Mouse (Mus musculus) left cerebral cortex, postnatal 25 days (tissue): ENCODE measurements around the gene Syce2. TPM values are rescaled to one million over a fixed set of nuclear protein-coding genes. Genes with fewer than 3 reads are reported as not detected.
"Not testable (repeated sequence)": the region's sequence is repeated elsewhere in the genome, so short reads cannot be mapped to it uniquely, and the experiment has no call there.

Source experiments
- DNase-seq, 2 experiments: peaks; one replicate each; pipeline ENCODE4 v3.0.0; 2022; ENCODE audit warnings: low spot score in 2 of 2, mixed read lengths in 1 of 2
- intact Hi-C: fragments of 180-260 bp; cut with DNase I; formaldehyde crosslinking; loops from one replicate; pipeline ENCODE4 v1.15.1; 2025
- total RNA-seq, 2 experiments: library from RNA; stranded (reverse); gene quantifications; 2 replicates each; pipeline ENCODE4 v1.2.3; 2021

The Syce2 gene
- total RNA-seq: 1 to 10 TPM; 6.4 to 6.5 TPM

DNA sequence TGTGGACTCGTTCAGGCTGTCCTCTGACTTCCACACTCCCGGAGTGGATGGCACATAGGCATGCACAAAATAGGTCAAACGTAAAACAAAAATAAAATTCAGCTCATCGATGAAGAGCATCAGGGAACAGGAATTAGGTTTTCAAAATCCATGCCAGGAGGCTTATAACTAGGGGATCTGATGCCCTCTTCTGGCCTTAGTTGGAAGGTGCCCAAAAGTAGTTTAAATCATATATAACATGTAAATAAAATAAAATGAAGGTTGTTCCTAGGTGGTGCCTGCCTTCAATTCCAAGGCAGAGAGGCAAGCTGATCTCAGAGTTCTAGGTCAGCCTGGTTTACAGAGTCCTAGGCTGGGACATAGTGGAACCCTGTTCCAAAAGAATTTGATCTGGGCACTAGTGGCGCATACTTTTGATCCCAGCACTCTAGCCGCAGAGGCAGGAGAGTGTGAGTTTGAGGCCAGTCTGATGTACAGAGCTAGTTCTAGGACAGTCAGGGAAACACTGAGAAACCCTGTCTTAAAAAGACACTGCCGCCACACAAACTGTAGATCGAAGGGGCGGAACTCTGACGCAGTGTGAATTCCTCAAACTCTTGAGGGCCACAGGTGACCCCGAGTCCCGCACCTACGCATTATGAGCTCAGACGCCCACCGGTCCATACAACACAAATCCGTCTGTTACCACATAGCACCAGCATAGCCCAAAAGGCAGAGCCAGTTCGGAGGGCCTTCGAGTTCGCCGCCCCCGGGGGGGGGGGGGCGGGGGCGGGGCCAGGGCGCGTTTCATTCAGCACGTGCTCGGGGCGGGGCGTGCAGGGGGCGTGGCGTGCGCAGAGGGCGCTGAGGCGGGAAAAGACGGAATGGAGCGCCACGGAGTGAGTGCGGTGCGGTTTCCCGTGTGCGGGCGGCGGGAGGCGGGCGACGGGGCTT lies at the start of gene Syce2:
Gene Syce2, plus strand, starts transcription at position 736 of the 933 bp plus-strand sequence.
- DNase-seq: peak; percentile 26 to 38
- intact Hi-C loops: no loop called here

DNA sequence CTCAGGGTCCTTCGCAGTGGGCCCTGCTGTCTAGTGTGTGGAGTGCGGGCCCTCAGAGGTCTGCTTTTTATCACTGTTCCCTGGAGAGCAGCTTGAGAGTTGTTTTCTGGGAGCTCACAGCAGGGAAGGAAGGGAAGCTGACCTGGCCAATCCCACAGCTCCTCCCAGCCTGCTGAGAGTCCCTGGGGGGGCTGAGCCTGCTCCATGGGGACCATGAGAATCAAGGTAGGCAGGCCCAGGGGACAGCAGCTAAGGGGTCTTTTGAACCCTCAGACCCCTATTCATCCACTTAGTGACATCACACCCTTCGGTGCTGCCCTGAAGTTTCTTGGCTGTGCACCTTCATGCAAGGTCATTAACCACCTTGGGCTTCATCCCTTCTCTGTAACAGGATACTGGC lies 49.2 kb upstream of the Syce2 start, which contains the start of gene Dand5:
Gene Dand5, minus strand, starts transcription at position 101 of the 400 bp plus-strand sequence.
- DNase-seq: no peak
- intact Hi-C loops: no loop called here

DNA sequence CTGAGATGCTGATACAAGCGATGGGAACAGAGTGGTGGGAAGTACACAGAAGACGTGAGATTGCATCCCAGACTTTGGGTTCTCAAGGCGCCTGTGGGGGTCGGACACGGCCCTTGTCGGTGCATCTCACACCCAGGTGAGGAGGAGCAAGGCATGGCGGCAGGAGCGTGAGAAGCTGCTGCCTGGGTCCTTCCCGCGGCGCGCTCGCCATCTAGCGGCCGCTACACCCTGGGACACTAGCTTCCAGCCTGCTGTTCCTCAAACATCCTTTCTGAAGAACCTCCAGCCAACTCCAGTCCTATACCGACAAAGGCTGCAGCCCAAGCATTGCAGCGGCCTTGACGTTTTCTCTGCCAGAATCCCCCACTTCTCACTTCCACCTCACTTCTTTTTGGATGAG lies 48.3 kb upstream of the Syce2 start:
- peak; percentile 62 to 79 for DNase-seq
- intact Hi-C loops: no loop called here

DNA sequence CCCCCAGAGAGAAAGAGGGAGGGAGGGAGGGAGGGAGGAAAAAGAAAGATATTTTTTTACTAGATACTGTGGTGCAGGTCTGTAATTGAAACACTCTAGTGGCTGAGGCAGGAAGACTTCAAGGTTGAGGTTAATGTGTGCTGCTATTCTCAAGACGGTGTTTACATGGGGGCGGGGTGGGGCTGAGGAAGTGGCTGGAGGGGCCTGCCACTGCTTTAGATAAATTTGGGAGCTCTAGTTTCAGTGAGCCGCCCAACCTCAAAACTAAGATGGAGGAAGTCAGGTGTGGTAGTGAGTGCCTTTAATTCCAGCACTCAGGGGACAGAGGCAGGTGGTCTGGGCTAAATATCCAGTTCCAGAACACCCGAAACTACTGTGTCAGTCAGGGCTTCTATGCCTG lies 46.3 kb upstream of the Syce2 start:
- intact Hi-C loops: no loop called here
- no peak for DNase-seq

DNA sequence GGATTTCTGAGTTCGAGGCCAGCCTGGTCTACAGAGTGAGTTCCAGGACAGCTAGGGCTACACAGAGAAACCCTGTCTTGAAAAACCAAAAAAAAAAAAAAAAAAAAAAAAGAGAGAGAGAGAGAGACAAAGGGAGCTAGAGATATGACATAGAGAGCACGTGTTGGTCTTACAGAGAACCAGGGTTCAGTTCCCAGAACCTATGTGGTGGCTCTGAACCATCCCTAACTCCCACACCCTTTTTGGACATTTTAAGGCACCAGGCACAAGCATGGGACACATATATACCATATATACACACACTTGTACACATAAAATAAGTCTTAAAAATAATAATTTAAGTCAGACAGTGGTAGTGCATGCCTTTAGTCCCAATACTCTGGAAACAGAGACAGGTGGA lies 45.4 kb upstream of the Syce2 start:
- DNase-seq, intact Hi-C loops: not testable (repeated sequence)

DNA sequence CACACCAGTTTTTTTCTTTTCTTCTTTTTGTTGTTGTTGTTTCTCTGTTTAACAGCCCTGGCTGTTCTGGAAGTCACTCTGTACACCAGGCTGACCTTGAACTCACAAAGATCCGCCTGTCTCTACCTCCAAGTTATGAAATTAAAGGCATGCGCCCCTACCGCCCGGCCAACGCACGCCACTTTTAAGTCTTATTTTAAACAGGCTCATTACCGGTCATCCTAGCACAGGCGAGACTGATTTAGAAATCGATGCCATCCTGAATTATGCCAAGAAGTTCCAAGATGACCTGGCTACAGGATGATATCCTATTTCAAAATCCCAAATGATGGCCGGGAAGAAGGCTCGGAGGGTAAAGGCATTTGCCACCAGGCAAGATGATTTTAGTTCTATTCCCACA lies 40.4 kb upstream of the Syce2 start, which contains the start of gene Gadd45gip1:
Gene Gadd45gip1, plus strand, starts transcription at position 33 of the 400 bp plus-strand sequence.
- DNase-seq: no peak
- intact Hi-C loops: no loop called here

DNA sequence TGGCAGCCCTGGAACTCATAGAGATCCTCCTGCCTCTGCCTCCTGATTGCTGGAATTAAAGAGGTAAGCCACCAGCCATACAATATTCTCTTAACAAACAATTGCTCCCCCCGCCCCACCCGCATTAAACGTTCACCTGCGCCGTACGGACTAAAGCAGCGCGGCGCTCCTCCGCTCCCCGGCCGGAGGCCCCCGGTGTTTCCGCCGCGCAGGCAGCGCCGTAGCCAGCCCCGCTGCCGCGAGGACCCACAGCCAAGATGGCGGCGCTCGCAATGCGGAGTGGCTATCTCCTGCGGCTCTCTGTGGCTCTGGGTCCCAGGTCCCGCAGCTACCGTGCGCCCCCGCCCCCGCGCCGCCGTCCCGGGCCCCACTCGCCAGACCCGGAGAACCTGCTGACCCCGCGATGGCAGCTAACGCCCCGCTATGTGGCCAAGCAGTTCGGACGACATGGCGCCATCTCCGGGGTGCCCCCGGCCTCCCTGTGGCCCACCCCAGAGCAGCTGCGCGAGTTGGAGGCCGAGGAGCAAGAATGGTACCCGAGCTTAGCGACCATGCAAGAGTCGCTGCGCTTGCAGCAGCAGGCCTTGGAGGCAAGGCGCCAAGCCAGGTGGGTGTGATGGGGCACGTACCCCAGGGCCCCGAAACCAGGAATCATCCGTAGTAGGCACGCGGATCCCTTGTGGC lies 39.7 kb upstream of the Syce2 start:
- DNase-seq: peak; percentile 80 to 83
- intact Hi-C loops: no loop called here

DNA sequence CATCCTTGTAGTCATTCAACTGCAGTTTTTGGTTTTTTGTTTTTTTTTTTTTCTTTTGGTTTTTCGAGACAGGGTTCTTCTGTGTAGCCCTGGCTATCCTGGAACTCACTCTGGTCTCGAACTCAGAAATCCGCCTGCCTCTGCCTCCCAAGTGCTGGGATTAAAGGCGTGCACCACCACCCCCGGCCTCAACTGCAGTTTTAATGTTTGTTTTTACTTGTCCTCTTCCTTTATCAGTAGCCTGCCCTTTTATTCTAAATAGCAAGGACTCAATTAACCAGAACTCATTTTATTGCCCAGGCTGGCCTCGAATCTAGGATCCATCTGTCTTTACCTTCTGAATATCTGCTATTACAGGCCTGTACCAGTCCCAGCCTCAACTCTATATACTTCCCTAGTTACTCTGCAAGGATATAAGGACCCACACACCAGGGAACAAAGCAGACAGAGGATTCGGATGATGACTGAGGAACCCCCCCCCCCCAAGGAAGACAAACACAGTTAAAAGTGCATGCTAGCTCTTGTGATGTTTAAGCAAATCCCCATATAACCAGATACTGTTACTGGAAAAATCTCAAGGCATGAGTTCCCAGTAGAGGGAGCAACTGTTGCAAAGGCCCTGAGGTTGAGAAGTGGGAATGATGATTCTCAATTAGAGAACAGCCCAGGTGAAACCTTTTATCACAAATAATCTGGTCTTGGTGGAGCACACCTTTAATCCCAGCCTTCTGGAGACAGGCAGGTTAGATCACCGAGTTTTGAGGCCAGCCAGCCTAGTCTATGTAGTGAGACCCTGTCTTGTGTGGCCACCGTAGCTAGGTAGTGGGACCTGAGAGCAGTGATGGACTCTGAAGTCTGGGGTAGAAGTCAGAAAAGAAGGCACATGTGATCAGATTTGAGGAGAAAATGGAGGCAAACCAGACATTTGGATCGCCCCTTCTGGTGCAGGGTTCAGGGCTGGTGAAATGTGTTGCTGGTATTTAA lies 38.9 kb upstream of the Syce2 start:
- DNase-seq: no peak
- intact Hi-C loops: no loop called here

DNA sequence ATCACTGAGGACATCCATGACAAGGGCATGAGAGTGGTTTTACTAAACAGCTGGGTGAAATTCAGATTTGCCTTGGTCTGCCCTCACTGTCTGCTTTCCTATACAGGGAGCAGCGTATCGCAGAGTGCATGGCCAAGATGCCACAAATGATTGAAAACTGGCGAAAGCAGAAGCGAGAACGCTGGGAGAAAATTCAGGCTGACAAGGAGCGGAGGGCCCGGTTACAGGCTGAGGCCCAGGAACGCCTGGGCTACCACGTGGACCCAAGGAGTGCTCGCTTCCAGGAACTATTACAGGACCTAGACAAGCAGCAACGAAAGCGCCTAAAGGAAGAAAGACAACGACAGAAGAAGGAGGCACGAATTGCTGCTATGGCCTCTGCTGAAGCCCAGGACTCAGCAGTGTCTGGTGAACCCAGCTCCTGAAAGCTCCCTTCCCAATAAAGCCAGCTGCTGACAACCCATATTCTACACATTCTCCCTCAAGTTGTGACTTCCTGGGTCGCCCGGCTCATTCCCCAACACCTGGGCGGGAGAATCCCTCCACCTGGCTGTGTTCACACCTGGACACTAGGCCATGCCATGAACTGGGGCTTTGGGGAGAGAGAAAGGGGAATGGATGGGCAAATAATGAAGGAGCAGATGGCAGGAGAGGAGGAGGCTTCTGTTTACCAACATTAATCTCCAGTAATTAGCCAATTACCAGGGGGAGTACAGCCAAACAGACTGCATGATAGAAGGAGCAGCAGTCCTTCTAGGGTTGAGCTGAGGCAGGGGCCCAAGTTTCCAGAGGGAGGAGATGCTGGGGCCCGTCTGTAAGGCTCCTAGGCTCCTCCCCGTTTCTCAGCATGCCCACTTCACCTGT lies 37.7 kb upstream of the Syce2 start:
- no peak for DNase-seq
- intact Hi-C loops: no loop called here

DNA sequence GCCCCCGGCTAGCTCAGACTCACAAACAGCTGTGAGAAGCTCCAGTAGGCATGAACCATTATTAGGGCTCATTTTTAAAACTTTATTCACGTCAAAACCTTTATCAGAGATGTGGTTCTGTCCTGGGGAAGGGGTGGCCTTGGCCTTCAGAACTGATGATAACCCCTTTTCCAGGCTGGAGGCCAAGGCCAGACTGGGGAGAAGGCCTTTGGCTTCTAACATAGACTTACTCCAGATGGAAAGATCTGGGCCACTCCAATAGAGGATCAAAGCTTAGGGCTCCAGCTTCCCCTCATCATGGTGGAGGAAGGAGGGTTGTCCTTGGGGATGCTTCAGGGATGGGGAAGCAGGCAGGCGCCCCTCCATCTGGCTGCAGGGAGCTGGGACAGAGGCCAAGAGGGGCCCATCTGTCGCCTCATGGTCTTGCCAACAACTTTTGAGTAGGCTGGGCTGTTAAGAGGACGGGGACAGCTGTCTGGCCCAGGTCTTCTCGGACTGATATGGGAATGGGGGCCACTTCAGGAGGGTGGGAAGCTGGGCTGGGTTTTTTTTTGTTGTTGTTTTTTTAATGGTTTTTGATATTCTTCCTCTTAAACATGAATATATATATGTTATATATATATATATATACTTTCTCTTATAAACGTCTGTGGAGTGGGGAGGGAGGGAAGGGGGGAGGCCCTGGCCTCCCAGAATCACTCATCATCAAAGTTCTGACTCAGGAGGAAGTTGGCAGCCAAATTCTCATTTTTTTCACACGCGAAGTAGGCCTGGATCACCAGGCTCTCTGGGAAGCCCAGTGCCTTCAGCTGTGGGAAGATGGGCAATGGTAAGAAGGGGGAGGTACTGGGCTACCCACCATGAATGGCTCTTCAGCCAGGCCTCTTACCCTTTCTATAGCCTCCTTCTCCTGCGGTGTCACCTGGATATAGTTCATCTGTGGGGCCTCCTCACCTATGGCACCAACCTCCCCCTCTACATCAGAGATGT lies 36.8 kb upstream of the Syce2 start:
- intact Hi-C loops: no loop called here
- DNase-seq: peak in 1 of 2 experiments; percentile 92

DNA sequence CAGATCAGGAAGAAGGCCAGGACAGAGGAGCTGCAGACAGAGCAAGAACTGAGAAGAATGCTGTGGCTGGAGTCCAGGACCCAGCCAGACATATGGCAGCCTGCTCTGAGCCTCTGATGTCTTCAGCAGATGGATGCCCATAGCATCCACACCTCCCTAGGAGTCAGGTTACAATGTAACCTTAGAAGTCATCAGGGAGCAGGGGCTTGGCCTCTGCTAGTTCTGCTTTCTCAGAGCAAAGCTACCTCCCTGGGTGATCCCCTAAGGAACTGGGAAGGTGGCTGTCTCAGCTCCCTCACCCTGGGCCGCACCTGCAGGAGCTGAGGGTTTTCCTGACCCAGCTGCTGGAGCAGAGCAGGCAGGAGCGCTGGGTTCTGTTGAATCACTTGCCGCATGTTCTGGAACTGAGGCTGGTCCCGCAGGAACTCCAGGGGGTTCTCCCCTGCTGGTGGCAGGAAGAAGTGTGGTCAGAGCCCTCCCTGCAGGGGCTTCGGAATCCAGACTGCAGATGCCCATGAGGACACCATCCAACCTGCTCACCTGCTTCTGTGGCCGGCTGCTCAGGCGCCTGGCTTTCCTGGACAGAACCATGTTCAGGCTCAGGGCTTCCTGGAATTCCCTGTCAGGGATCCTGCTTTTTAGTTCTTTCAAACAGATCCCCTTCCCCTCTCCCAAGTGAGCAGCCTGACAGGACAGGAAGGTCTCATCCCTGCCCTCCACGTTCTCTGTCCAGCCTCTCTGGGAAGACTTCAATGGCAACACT lies 34.6 kb upstream of the Syce2 start:
- intact Hi-C loops: no loop called here

DNA sequence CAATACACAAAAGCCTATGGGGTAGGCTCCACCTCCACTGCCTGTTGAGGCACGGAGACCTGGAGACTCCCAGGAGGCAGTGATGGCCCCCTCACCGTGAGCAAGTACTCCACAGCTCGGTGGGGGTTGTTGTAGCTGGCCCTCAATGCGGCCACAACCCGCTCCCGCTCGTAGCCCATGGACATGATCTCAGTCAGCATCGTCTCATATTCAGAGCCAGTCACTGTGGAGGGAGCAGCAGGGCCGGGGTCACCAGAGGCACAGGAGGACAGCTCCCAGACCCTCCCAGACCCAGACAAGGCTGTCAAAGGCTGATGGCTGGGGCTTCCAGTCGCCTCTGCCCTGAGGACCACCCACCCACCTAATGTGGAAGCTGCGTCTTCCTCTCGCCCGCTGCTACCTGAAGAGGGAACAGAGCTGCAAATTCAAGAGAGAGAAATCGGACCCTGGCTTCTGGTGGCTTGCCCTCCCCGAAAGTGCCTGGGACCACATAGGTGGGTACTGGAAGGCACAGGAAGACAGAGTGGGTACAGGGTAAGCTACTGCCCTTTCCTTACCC lies 33.9 kb upstream of the Syce2 start:
- DNase-seq: no peak
- intact Hi-C loops: no loop called here

More for the DNA sequence above, 34.6 kb upstream of the Syce2 start:
- no peak for DNase-seq

DNA sequence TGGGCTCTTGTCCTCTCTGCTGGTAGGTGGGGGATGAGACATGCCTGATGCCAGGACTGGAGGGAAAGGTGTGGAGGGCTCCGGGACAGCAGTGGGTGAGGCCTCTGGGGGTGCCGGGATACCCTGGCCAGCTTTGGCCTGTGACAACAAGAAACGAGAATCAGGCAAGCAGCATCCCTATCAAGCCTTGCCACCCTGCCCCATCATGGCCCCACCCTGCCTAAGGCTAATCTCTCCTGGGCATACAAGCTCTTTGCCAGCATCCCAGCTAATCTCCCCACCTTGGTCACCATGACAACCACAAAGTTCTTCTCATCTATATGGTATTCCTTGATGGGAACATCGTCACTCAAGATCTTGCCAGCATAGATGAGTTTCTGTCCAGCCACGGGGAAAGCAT lies 33.4 kb upstream of the Syce2 start:
- DNase-seq: no peak
- intact Hi-C loops: no loop called here

DNA sequence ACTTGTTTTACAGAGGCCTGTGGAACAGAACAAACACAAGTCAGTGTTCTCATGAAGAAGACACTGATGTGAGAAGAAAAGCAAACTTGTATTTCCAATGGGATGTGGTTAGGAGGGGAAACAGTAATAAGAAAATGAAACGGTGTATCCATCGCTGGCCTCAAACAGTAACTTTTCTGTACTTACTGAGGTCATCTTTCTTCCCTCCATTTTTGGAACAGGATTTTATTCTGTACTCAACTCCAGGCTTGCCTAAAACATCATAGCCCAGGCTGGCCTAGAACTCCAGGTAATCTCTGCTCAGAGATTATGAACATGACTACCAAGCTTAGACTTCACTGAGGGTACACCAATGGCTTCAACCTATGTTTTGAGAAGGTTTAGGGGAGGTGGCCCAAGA lies 32.5 kb upstream of the Syce2 start:
- intact Hi-C loops: no loop called here
- no peak for DNase-seq

DNA sequence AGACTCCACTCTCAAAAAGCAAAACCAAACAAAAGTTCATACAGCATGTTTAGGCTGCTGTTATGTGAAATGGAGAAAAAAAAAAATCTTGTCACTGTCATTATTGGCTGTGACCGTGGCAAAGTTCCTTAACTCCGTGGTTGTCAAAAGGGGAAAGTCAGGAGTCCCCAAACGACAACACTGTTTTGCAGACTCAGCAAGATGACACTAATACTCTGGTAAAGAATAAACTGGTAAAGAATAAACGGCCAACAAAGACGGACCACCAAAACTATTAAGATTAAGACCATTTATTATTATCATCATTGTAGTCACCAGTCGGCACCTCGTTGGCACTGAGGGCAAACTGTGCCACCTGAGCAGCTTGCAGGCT lies 32.0 kb upstream of the Syce2 start:
- no peak for DNase-seq
- intact Hi-C loops: no loop called here

DNA sequence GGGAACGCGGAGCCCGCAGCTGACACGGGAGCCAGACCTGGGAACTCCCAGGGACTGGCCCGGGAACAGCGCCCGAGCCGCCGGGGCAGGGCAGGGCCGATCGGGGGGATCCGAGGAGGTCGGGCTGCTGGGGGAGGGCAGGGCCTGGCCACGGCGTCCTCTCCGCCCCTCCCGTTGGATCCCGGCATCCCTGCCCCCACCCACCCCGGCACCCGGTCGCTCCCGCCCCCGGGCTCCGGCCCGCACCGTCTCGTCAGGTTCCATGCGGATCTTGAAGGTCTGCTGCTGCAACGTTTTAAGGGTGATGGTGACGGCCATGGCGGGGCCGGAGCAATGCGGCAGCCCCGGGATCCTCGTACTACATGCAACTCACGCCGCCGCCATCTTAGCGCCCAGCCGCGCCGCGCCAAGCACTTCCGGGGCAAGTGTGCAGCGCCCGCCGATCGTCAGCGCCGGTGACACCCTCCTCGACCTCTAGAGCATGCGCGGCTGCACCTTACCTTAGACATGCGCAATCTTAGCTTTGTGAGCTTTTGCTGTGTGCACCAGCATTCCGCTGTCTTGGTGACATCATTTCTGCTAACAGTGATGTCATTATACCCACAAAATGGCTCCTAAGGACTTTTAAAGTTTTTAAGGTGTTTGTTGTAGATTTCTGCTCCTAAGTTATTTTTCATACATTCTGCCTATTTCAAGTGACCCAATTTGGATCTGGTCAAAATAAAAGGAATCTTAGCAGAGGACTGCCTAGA lies 31.5 kb upstream of the Syce2 start, which contains the start of gene Rad23a:
Gene Rad23a, minus strand, starts transcription at position 418 of the 752 bp plus-strand sequence.
- peak; percentile 92 to 96 for DNase-seq
- intact Hi-C loops: no loop called here
